Mouse (Mus musculus): ENCODE results near the gene Tdpoz2. TPM values are rescaled to one million over a fixed set of nuclear protein-coding genes. Genes with fewer than 3 reads are reported as not detected.
"Not testable (repeated sequence)": the region's sequence is repeated elsewhere in the genome, so short reads cannot be mapped to it uniquely, and the experiment has no call there.

Gene Tdpoz2
- not detected in 2 replicates for polyA plus RNA-seq (2015; fragmentation: Nextera tagmentation; extraction: Ambion mirVana)

DNA sequence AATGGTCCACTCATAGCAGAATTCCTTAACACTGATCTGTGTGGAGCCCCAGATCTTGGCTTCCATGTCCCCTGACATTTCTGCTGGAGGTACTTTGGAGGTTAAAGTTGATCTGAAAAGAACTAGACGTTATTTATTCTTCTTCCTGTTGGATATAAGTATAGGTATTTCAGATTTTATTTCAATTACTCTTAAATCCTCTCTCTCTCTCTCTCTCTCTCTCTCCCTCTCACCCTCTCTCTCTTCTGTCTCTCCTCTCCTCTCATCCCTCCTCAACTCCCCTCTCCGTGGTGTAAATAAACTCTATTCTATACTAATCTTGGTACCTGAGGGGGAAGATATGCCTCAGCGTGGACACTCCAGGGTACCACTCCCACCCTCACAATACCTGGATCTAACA lies at the start of gene Tdpoz2:
Gene Tdpoz2, minus strand, starts transcription at position 101 of the 400 bp plus-strand sequence.
- no peak for ATAC-seq (ENCODE audit: insufficient number of reproducible peaks, insufficient read depth, low FRiP score, low TSS enrichment, low read depth)
- Histone ChIP-seq H3K27me3 (no peaks in the 10 kb centered on the region), H3K4me2 (no peak within 1 kb of the TSS), H3K4me1 (no peaks in the 10 kb centered on the region), H3K9me3 (no peaks in the 10 kb centered on the region), H3K27ac (no peak within 1 kb of the TSS), H3K9ac (no peak within 1 kb of the TSS), H3K4me3 (no peak within 1 kb of the TSS), H3K36me3 (no peaks in the 10 kb centered on the region)
- 75% methylated on average over 3 of the region's 3 CpGs for WGBS

DNA sequence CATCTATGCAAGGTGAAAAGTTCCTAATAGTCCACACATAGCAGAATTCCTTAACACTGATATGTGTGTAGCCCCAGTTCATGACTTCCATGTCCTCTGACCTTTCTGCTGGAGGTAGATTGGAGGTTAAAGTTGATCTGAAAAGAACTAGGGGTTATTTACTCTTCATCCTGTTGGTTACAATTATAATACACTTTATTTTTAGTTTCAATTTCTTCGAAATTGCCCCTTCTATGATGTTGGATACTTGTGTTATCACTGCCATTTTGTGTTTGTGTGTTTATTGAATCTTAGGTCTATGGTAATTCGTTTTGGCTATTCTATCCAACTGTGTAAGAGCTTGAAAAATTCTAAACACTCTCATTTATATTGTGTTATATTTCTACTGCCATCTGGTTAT lies 40.5 kb upstream of the Tdpoz2 start, which contains the start of gene Gm37596:
Gene Gm37596, minus strand, starts transcription at position 101 of the 400 bp plus-strand sequence.
- H3K4me2 ChIP-seq; ATAC-seq (ENCODE audit: insufficient number of reproducible peaks, insufficient read depth, low FRiP score, low TSS enrichment, low read depth); H3K4me3 ChIP-seq; H3K9me3 ChIP-seq; H3K36me3 ChIP-seq; H3K27me3 ChIP-seq; H3K9ac ChIP-seq; H3K4me1 ChIP-seq; H3K27ac ChIP-seq: not testable (repeated sequence)
- 50% methylated on average over 1 of the region's 2 CpGs for WGBS

DNA sequence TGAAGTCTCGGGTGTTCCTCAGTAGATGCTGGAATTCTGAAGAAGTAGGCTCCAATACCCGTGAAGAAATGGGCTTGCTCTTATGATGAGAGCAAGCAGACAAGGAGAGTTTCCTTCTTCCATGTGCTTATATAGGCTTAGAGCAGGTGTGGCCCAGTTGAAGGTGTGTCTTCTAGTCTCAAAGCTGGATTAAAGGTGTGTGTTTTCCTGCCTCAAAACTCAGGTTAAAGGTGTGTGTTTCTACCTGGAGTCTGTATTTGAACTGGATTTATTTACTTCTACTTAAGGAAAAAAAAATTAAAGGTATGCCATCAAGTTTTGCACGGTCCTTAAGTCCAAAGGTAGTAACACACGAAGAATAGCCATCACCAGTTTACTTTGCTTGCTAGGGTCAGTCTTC lies 23.7 kb upstream of the Tdpoz2 start, which contains the start of gene Tdpoz1:
Gene Tdpoz1, minus strand, starts transcription at position 101 of the 400 bp plus-strand sequence.
- ATAC-seq (ENCODE audit: insufficient number of reproducible peaks, insufficient read depth, low FRiP score, low TSS enrichment, low read depth); H3K27me3 ChIP-seq; H3K4me3 ChIP-seq; H3K27ac ChIP-seq; H3K9ac ChIP-seq; H3K4me1 ChIP-seq; H3K4me2 ChIP-seq; H3K36me3 ChIP-seq; H3K9me3 ChIP-seq: not testable (repeated sequence)
- WGBS: 84% methylated on average over 3 of the region's 4 CpGs

DNA sequence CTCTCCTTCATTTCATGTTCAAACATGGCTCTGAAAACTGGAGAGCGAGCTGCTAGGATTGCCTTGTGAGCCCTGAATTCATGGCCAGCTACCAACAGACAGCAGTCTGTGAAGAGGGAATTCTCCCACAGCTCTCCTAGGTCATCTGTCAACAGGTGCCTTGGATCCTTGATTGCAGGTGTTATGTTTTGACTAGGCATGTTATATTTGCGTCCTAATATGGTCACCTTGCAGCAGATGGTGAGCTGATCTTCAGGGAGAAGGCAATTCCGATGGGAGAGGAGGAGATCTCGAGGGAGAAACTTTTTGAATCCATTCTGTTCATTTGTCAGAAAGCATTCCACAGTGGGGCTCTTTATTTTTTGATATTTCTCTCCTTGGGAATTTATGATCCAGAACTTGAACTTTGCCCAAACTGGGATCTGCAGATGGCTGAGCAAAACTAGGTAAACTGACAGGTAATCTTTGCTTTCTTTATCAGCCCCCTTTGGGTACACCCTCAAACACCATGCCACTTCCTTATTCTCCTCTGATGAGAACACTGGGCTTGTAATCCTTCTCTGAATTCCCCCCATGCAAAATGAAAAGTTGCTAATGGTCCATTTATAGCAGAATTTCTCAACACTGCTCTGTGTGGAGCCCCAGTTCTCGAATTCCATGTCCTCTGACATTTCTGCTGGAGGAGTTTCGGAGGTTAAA lies 18.5 kb upstream of the Tdpoz2 start:
- 82% methylated on average over 5 of the region's 6 CpGs for WGBS
- not testable (repeated sequence) for H3K9ac ChIP-seq; H3K4me3 ChIP-seq; ATAC-seq (ENCODE audit: insufficient number of reproducible peaks, insufficient read depth, low FRiP score, low TSS enrichment, low read depth); H3K4me2 ChIP-seq; H3K9me3 ChIP-seq; H3K27me3 ChIP-seq; H3K36me3 ChIP-seq; H3K27ac ChIP-seq; H3K4me1 ChIP-seq

GRCm38 (mm10) chr3:93654260-93654659 lies 1.8 kb upstream of the Tdpoz2 start:
- no peak overlapping the region for H3K4me3 ChIP-seq
- no peak overlapping the region for H3K4me2 ChIP-seq
- no peak overlapping the region for H3K9ac ChIP-seq
- no peak for ATAC-seq (ENCODE audit: insufficient number of reproducible peaks, insufficient read depth, low FRiP score, low TSS enrichment, low read depth)
- 76% methylated on average over 1 of the region's 1 CpGs for WGBS
- no peak overlapping the region for H3K27ac ChIP-seq
- H3K27me3 ChIP-seq: no peaks in the 10 kb centered on the region
- H3K9me3 ChIP-seq: no peaks in the 10 kb centered on the region
- H3K4me1 ChIP-seq: no peaks in the 10 kb centered on the region
- H3K36me3 ChIP-seq: no peaks in the 10 kb centered on the region

GRCm38 (mm10) chr3:93630917-93631714 lies 21.4 kb downstream of the Tdpoz2 start:
- not testable (repeated sequence) for H3K4me2 ChIP-seq; H3K4me1 ChIP-seq; H3K9ac ChIP-seq; ATAC-seq (ENCODE audit: insufficient number of reproducible peaks, insufficient read depth, low FRiP score, low TSS enrichment, low read depth); H3K36me3 ChIP-seq; H3K4me3 ChIP-seq; H3K27ac ChIP-seq; H3K27me3 ChIP-seq; H3K9me3 ChIP-seq
- 84% methylated on average over 4 of the region's 4 CpGs for WGBS

DNA sequence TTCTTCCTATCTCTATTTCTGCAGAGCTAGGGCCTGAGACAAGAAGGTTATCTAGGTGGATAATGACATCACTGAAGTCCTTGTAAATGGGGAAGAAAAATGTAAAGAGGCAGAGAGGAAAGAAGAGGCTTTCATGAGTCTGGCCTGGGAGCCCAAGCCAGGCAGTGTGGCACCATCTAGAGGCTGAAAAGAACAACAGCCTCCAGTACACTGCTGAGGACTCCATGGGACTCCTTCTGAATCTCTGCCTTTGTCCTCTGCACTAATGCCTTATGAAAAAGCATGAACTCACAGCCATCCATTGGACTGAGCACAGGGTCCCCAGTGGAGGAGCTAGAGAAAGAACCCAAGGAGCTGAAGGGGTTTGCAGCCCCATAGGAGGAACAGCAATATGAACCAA lies 43.5 kb downstream of the Tdpoz2 start:
- not testable (repeated sequence) for ATAC-seq (ENCODE audit: insufficient number of reproducible peaks, insufficient read depth, low FRiP score, low TSS enrichment, low read depth); H3K27me3 ChIP-seq; H3K4me3 ChIP-seq; H3K4me1 ChIP-seq; H3K9ac ChIP-seq; H3K27ac ChIP-seq; H3K9me3 ChIP-seq; H3K4me2 ChIP-seq; H3K36me3 ChIP-seq

- WGBS: 83% methylated on average over 1 of the region's 1 CpGs
- Histone ChIP-seq H3K27ac (no peak overlapping the region), H3K27me3 (no peaks in the 10 kb centered on the region), H3K4me3 (no peak overlapping the region), H3K9ac (no peak overlapping the region), H3K4me2 (no peak overlapping the region), H3K4me1 (peaks cover 7% of the 10 kb centered on the region), H3K36me3 (no peaks in the 10 kb centered on the region), H3K9me3 (no peaks in the 10 kb centered on the region)
- no peak for ATAC-seq (ENCODE audit: insufficient number of reproducible peaks, insufficient read depth, low FRiP score, low TSS enrichment, low read depth)
Measured at GRCm38 (mm10) chr3:93601903-93602302, 50.6 kb downstream of the Tdpoz2 start.

Other genes starting within 250 kb of the Tdpoz2 start
- 0.88 and 1.0 TPM in 2 replicates for gene Tchh, start 210.4 kb downstream of the Tdpoz2 start, polyA plus RNA-seq (2015; fragmentation: Nextera tagmentation; extraction: Ambion mirVana)
- not detected in 2 replicates for gene Tchhl1, start 183.9 kb downstream of the Tdpoz2 start, polyA plus RNA-seq (2015; fragmentation: Nextera tagmentation; extraction: Ambion mirVana)
- 1,381 and 1,392 TPM in 2 replicates for gene S100a11, start 132.2 kb downstream of the Tdpoz2 start, polyA plus RNA-seq (2015; fragmentation: Nextera tagmentation; extraction: Ambion mirVana)
- 507 and 556 TPM in 2 replicates for gene S100a10, start 97.6 kb downstream of the Tdpoz2 start, polyA plus RNA-seq (2015; fragmentation: Nextera tagmentation; extraction: Ambion mirVana)
- not detected in 2 replicates for gene Tdpoz1, start 23.6 kb upstream of the Tdpoz2 start, polyA plus RNA-seq (2015; fragmentation: Nextera tagmentation; extraction: Ambion mirVana)
- not detected in 2 replicates for gene Gm37596, start 40.4 kb upstream of the Tdpoz2 start, polyA plus RNA-seq (2015; fragmentation: Nextera tagmentation; extraction: Ambion mirVana)
- not detected in 2 replicates for gene Gm5773, start 120.3 kb upstream of the Tdpoz2 start, polyA plus RNA-seq (2015; fragmentation: Nextera tagmentation; extraction: Ambion mirVana)
- gene Tdpoz4, start 143.7 kb upstream of the Tdpoz2 start, polyA plus RNA-seq (2015; fragmentation: Nextera tagmentation; extraction: Ambion mirVana): not detected in 2 replicates
- gene Tdpoz3, start 173.3 kb upstream of the Tdpoz2 start, polyA plus RNA-seq (2015; fragmentation: Nextera tagmentation; extraction: Ambion mirVana): not detected in 2 replicates